Comparison of ENCODE assay signal across 14 mouse cellular contexts in the genomic region with DNA sequence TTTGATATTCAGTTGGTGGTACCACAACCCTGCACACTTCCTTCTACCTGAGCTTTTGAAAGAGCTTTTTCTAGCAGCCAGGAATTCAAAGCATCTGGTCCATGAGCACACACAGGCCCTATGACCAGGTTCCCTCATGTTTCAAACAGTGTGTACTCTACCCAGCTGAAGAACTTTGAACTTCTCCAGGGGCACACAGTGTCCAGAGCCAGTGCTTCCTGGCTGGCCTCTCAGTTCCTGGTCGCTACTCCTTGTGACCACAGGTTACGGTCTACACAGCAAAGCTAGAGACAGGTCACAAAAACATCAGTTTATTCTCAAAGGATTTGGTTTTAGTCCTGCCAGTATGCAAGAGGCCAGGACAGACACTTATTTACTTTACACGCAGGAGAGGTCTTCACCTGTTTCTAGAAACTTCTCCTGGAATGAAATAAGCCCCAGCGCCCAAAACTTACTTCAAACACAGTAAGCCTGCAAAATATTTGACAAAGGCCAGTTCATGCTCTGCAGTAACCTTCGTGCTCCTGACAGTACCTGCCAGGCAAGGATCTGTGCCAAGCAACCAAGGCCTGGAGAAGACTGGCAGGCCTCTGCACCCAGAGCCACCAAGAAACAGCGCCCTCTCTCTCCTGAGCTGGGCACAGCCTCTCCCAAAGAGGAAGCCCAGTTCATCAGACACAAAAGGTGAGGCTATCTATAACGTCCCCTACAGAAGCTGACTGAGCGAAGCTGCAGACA.
DNase-seq lines count a peak whose midpoint lies in the region; ATAC-seq and TF ChIP-seq lines count a peak whose summit lies in the region.
"Had no signal": no experiment of that assay in that cellular context is flagged by ENCODE, and none has a peak within 500 bp of the region (broad histone marks: within the 10 kb centered on the region; RNA-seq: fewer than 3 reads in every experiment).

No protein-coding gene starts in this region.

- no peak overlapping the region for H3K9ac ChIP-seq in kidney, embryonic 15.5 days
- H3K9ac ChIP-seq: embryonic facial prominence, embryonic 12.5 days; forebrain, embryonic 12.5 days; limb, embryonic 15.5 days; midbrain, embryonic 12.5 days had no signal

- no peak overlapping the region for H3K27ac ChIP-seq in kidney, embryonic 15.5 days
- no peak overlapping the region for H3K27ac ChIP-seq in left cerebral cortex, adult 2 months
- H3K27ac ChIP-seq: embryonic facial prominence, embryonic 12.5 days; forebrain, embryonic 12.5 days; limb, embryonic 15.5 days; midbrain, embryonic 12.5 days had no signal

- H3K36me3 ChIP-seq in kidney, embryonic 15.5 days = no peaks in the 10 kb centered on the region
- H3K36me3 ChIP-seq: embryonic facial prominence, embryonic 12.5 days; forebrain, embryonic 12.5 days; limb, embryonic 15.5 days; midbrain, embryonic 12.5 days had no signal

- 84% methylated on average over 8 of the region's 8 CpGs for WGBS in kidney, embryonic 15.5 days

- H3K9me3 ChIP-seq in kidney, embryonic 15.5 days (replicated peaks) = no peaks in the 10 kb centered on the region
- H3K9me3 ChIP-seq: embryonic facial prominence, embryonic 12.5 days; forebrain, embryonic 12.5 days had no signal

- no peak overlapping the region for H3K4me2 ChIP-seq in kidney, embryonic 15.5 days
- H3K4me2 ChIP-seq: embryonic facial prominence, embryonic 12.5 days; forebrain, embryonic 12.5 days; limb, embryonic 15.5 days; midbrain, embryonic 12.5 days had no signal

- H3K4me1 ChIP-seq in kidney, embryonic 15.5 days = peaks cover 19% of the 10 kb centered on the region
- H3K4me1 ChIP-seq: midbrain, embryonic 12.5 days had no signal

- ATAC-seq in kidney, embryonic 15.5 days (replicated peaks; ENCODE audit: low FRiP score) = no peak
- ATAC-seq: inflammation-experienced regulatory T-cells, adult 6 months had no signal

- peak; percentile 78 for DNase-seq in kidney, adult 18-20 months
- peak; percentile 62 for DNase-seq in adipocyte (ENCODE audit: low spot score)
- DNase-seq in adrenal gland, postnatal 36 days = peak; percentile 62 to 73
- peak; percentile 14 to 24 for DNase-seq in lung, adult 18-20 months
- no peak for DNase-seq in heart, adult 11 months
- no peak for DNase-seq in embryo, embryonic 9.5 days (ENCODE audit: extremely low spot score)
- no peak for DNase-seq in left cerebral cortex, adult 2 months (ENCODE audit: extremely low spot score in 1 of 2, low spot score in 2 of 2)
- DNase-seq: cerebellum, adult 11-12 months had no signal

- TF ChIP-seq CTCF in left cerebral cortex, adult 2 months (IDR thresholded peaks at IDR 0.05) = no peak; the same call in 1 of the 2 replicates

- intact Hi-C loops in left cerebral cortex, adult 2 months (cut with DNase I) = no loop called here

- H3K4me3 ChIP-seq in kidney, embryonic 15.5 days (replicated peaks) = no peak overlapping the region
- H3K4me3 ChIP-seq in left cerebral cortex, adult 2 months = no peak overlapping the region
- H3K4me3 ChIP-seq: embryonic facial prominence, embryonic 12.5 days; forebrain, embryonic 12.5 days; limb, embryonic 15.5 days; midbrain, embryonic 12.5 days had no signal

- H3K27me3 ChIP-seq in kidney, embryonic 15.5 days = no peaks in the 10 kb centered on the region
- H3K27me3 ChIP-seq: embryonic facial prominence, embryonic 12.5 days; forebrain, embryonic 12.5 days; midbrain, embryonic 12.5 days had no signal

Comparison
In these comparisons a context has a peak if more than half of its experiments do, and no peak if none do; other contexts are left out.
1. DNase-seq: peak in kidney, adult 18-20 months (single experiment), adipocyte (single experiment), adrenal gland, postnatal 36 days (2 of 2) and lung, adult 18-20 months (2 of 2); none in heart, adult 11 months (single experiment), embryo, embryonic 9.5 days (single experiment) and left cerebral cortex, adult 2 months (0 of 2).